Mouse (Mus musculus) limb, embryonic 14.5 days (tissue): ENCODE results near the gene Slc4a5. TPM values are rescaled to one million over a fixed set of nuclear protein-coding genes. Genes with fewer than 3 reads are reported as not detected.
A peak's percentile ranks its signal among the peaks of the same experiment; 100 is the strongest.

Source experiments
- ATAC-seq: fragments of 200-750 bp; cut with Nextera tagmentation; 2 replicates; pipeline ENCODE4 v1.8.0; 2017; ENCODE audit warnings: low read depth, moderate number of reproducible peaks, moderate TSS enrichment; ENCODE audit not compliant: low FRiP score
- DNase-seq: peaks from one replicate; pipeline ENCODE4 v3.0.0-alpha.2; 2015; ENCODE audit warnings: low spot score
- H3K27ac ChIP-seq: fragments of 300-500 bp; sonication (generic); replicated peaks from 2 replicates; pipeline ENCODE4 v1.5.1; 2014; ENCODE audit warnings: low read depth, mild to moderate bottlenecking, low read length, moderate library complexity, mixed read lengths
- H3K27me3 ChIP-seq: fragments of 300-500 bp; sonication (generic); 2 replicates; pipeline ENCODE4 v1.6.1; 2014; ENCODE audit warnings: low read length, mixed read lengths; ENCODE audit not compliant: control insufficient read depth, insufficient read depth
- H3K36me3 ChIP-seq: fragments of 300-500 bp; sonication (generic); 2 replicates; pipeline ENCODE4 v1.6.1; 2014; ENCODE audit warnings: mild to moderate bottlenecking, low read length, moderate library complexity, mixed read lengths; ENCODE audit not compliant: control insufficient read depth, insufficient read depth
- H3K4me1 ChIP-seq: fragments of 300-500 bp; sonication (generic); 2 replicates; pipeline ENCODE4 v1.6.1; 2014; ENCODE audit warnings: antibody characterized with exemption, low read length, mixed read lengths; ENCODE audit not compliant: control insufficient read depth, insufficient read depth
- H3K4me2 ChIP-seq: fragments of 300-500 bp; sonication (generic); replicated peaks from 2 replicates; pipeline ENCODE4 v1.6.1; 2014; ENCODE audit warnings: low read depth, mild to moderate bottlenecking, low read length, moderate library complexity; ENCODE audit not compliant: severe bottlenecking
- H3K4me3 ChIP-seq: fragments of 300-500 bp; sonication (generic); replicated peaks from 2 replicates; pipeline ENCODE4 v1.5.1; 2014; ENCODE audit warnings: low read length
- H3K9ac ChIP-seq: fragments of 300-500 bp; sonication (generic); 2 replicates; pipeline ENCODE4 v1.6.1; 2014; ENCODE audit warnings: mild to moderate bottlenecking, low read depth, low read length, moderate library complexity; ENCODE audit not compliant: severe bottlenecking
- H3K9me3 ChIP-seq: fragments of 300-500 bp; sonication (generic); 2 replicates; pipeline ENCODE4 v1.6.1; 2016; ENCODE audit warnings: low read length; ENCODE audit not compliant: control insufficient read depth
- POLR2A ChIP-seq: fragments of 200-500 bp; IDR thresholded peaks from 2 replicates; pipeline ENCODE4 v1.8.0; 2012; ENCODE audit warnings: inconsistent platforms, mild to moderate bottlenecking, moderate library complexity, borderline replicate concordance; ENCODE audit not compliant: insufficient read depth, insufficient read length; ENCODE audit errors: extremely low read depth
- WGBS: fragments of 180-500 bp; shearing (Covaris S2); extraction: QIAGEN DNeasy Blood & Tissue Kit; methylation state at CpG from one replicate; pipeline ENCODE4 v1.1.7; 2014; 5-methylcytosine and 5-hydroxymethylcytosine counted together
- polyA plus RNA-seq, 2 experiments: library from polyadenylated mRNA; depleted of rRNA in 1 of 2; stranded (reverse) in 1 of 2; unstranded in 1 of 2; fragments of >200 nt; fragmentation: Nextera tagmentation in 1 of 2; extraction: Ambion mirVana in 1 of 2; gene quantifications; 2 replicates each; pipeline versions ENCODE4 v1.2.1 to v1.2.3; 2012 to 2014

The Slc4a5 gene
- polyA plus RNA-seq, 2 experiments, result 0.13 to 0.25 TPM

- Histone ChIP-seq H3K36me3 (peaks cover 4% of the 10 kb centered on the region), H3K9ac (no peak overlapping the region), H3K4me3 (no peak overlapping the region), H3K9me3 (no peaks in the 10 kb centered on the region), H3K4me1 (peaks cover 5% of the 10 kb centered on the region; the same call in 1 of the 2 replicates), H3K4me2 (no peak overlapping the region), H3K27me3 (no peaks in the 10 kb centered on the region), H3K27ac (no peak overlapping the region)
- TF ChIP-seq POLR2A, result no peak
- WGBS, result 72% methylated on average over 3 of the region's 3 CpGs
- no peak for DNase-seq
- ATAC-seq, result peak; percentile 67
Measured at GRCm38 (mm10) chr6:83347916-83348315, 128.3 kb downstream of the Slc4a5 start.

- 0 out of 2 replicates have a peak within 1 kb of the TSS, but pooled peaks have one; percentile 6 for H3K27ac ChIP-seq
- H3K4me3 ChIP-seq, result peak within 1 kb of the TSS; percentile 67
- no peak for TF ChIP-seq POLR2A
- WGBS, result 25% methylated on average over 6 of the region's 6 CpGs
- peaks cover 6% of the 10 kb centered on the region; the same call in 1 of the 2 replicates for H3K36me3 ChIP-seq
- no peaks in the 10 kb centered on the region for H3K9me3 ChIP-seq
- DNase-seq (peak; percentile 22), ATAC-seq (peak; percentile 48)
- H3K4me2 ChIP-seq, result peak within 1 kb of the TSS; percentile 61
- H3K4me1 ChIP-seq, result peaks cover 5% of the 10 kb centered on the region; the same call in 1 of the 2 replicates
- H3K9ac ChIP-seq, result peak within 1 kb of the TSS; percentile 83
- H3K27me3 ChIP-seq, result no peaks in the 10 kb centered on the region
Measured at GRCm38 (mm10) chr6:83348873-83349272, 129.2 kb downstream of the Slc4a5 start, which contains the start of gene Bola3. Gene Bola3, plus strand, starts transcription at chr6:83349147.

- peak; percentile 90 for ATAC-seq
- H3K9me3 ChIP-seq, result no peaks in the 10 kb centered on the region
- peak; percentile 68 for DNase-seq
- peak; percentile 72; the same call in 1 of the 2 replicates for TF ChIP-seq POLR2A
- H3K4me3 ChIP-seq, result peak overlapping the region; percentile 67
- H3K4me2 ChIP-seq, result peak overlapping the region; percentile 61
- peak overlapping the region; percentile 83 for H3K9ac ChIP-seq
- H3K36me3 ChIP-seq, result peaks cover 10% of the 10 kb centered on the region; the same call in 1 of the 2 replicates
- 1% methylated on average over 41 of the region's 53 CpGs for WGBS
- no peaks in the 10 kb centered on the region for H3K27me3 ChIP-seq
- H3K4me1 ChIP-seq, result peaks cover 5% of the 10 kb centered on the region; the same call in 1 of the 2 replicates
- 0 out of 2 replicates have a peak overlapping the region, but pooled peaks have one; percentile 6 for H3K27ac ChIP-seq
Measured at GRCm38 (mm10) chr6:83349274-83349958, 129.8 kb downstream of the Slc4a5 start.

- peak overlapping the region; percentile 83 for H3K9ac ChIP-seq
- peak overlapping the region; percentile 61 for H3K4me2 ChIP-seq
- no peak for ATAC-seq
- H3K36me3 ChIP-seq, result peaks cover 16% of the 10 kb centered on the region
- no peaks in the 10 kb centered on the region for H3K9me3 ChIP-seq
- WGBS, result 87% methylated on average over 7 of the region's 7 CpGs
- H3K27ac ChIP-seq, result no peak overlapping the region
- no peak for DNase-seq
- no peaks in the 10 kb centered on the region for H3K27me3 ChIP-seq
- H3K4me1 ChIP-seq, result peaks cover 5% of the 10 kb centered on the region; the same call in 1 of the 2 replicates
- peak overlapping the region; percentile 67 for H3K4me3 ChIP-seq
- TF ChIP-seq POLR2A, result no peak
Measured at GRCm38 (mm10) chr6:83350172-83350571, 130.5 kb downstream of the Slc4a5 start.

- WGBS, result 94% methylated on average over 16 of the region's 16 CpGs
- DNase-seq, result no peak
- H3K27ac ChIP-seq, result no peak overlapping the region
- H3K27me3 ChIP-seq, result no peaks in the 10 kb centered on the region
- no peak overlapping the region for H3K9ac ChIP-seq
- peaks cover 19% of the 10 kb centered on the region for H3K36me3 ChIP-seq
- peaks cover 5% of the 10 kb centered on the region; the same call in 1 of the 2 replicates for H3K4me1 ChIP-seq
- no peak overlapping the region for H3K4me2 ChIP-seq
- TF ChIP-seq POLR2A, result no peak
- no peak overlapping the region for H3K4me3 ChIP-seq
- no peak for ATAC-seq
- no peaks in the 10 kb centered on the region for H3K9me3 ChIP-seq
Measured at GRCm38 (mm10) chr6:83350851-83351405, 131.3 kb downstream of the Slc4a5 start.
